Mouse (Mus musculus) embryonic facial prominence, embryonic 12.5 days (tissue): Measurements from ENCODE around the gene Rdh16f2. TPM values are rescaled to one million over a fixed set of nuclear protein-coding genes. Genes with fewer than 3 reads are reported as not detected.

Source experiments
- ATAC-seq: fragments of 200-750 bp; cut with Nextera tagmentation; 2 replicates; pipeline ENCODE4 v1.8.0; 2017; ENCODE audit not compliant: insufficient number of reproducible peaks, insufficient read depth, low FRiP score, low TSS enrichment
- H3K27ac ChIP-seq: fragments of 300-500 bp; sonication (generic); 2 replicates; pipeline ENCODE4 v1.5.1; 2016; ENCODE audit warnings: mild to moderate bottlenecking
- H3K27me3 ChIP-seq: fragments of 300-500 bp; sonication (generic); 2 replicates; pipeline ENCODE4 v1.6.1; 2016; ENCODE audit warnings: mild to moderate bottlenecking, moderate library complexity
- H3K36me3 ChIP-seq: fragments of 300-500 bp; sonication (generic); 2 replicates; pipeline ENCODE4 v1.6.1; 2016; ENCODE audit warnings: mild to moderate bottlenecking
- H3K4me1 ChIP-seq: fragments of 300-500 bp; sonication (generic); 2 replicates; pipeline ENCODE4 v1.6.1; 2016
- H3K4me2 ChIP-seq: fragments of 300-500 bp; sonication (generic); replicated peaks from 2 replicates; pipeline ENCODE4 v1.6.1; 2016; ENCODE audit warnings: mild to moderate bottlenecking, moderate library complexity
- H3K4me3 ChIP-seq: fragments of 300-500 bp; sonication (generic); 2 replicates; pipeline ENCODE4 v1.5.1; 2016; ENCODE audit warnings: mild to moderate bottlenecking
- H3K9ac ChIP-seq: fragments of 300-500 bp; sonication (generic); 2 replicates; pipeline ENCODE4 v1.6.1; 2016; ENCODE audit warnings: mild to moderate bottlenecking, moderate library complexity
- H3K9me3 ChIP-seq: fragments of 300-500 bp; sonication (generic); 2 replicates; pipeline ENCODE4 v1.6.1; 2016; ENCODE audit warnings: mild to moderate bottlenecking, moderate library complexity
- WGBS: fragments of 180-500 bp; shearing (Covaris S2); methylation state at CpG from one replicate; pipeline ENCODE4 v1.1.7; 2016; 5-methylcytosine and 5-hydroxymethylcytosine counted together
- polyA plus RNA-seq: library from polyadenylated mRNA; unstranded; fragments of >200 nt; fragmentation: Nextera tagmentation; extraction: Ambion mirVana; gene quantifications from 2 replicates; pipeline ENCODE4 v1.2.1, GENCODE M21; 2016

Rdh16f2 gene
- polyA plus RNA-seq, 1 experiment from 2014 or later = not detected

GRCm38 (mm10) chr10:127849628-127850027 lies 16.6 kb upstream of the Rdh16f2 start, which contains the start of gene Rdh19:
Gene Rdh19 (plus strand): TSS chr10:127849928.
- Histone ChIP-seq H3K4me3 (no peak within 1 kb of the TSS), H3K9me3 (no peaks in the 10 kb centered on the region), H3K27ac (no peak within 1 kb of the TSS), H3K9ac (no peak within 1 kb of the TSS), H3K4me1 (no peaks in the 10 kb centered on the region), H3K27me3 (no peaks in the 10 kb centered on the region), H3K4me2 (no peak within 1 kb of the TSS), H3K36me3 (no peaks in the 10 kb centered on the region)
- no peak for ATAC-seq
- WGBS = 79% methylated on average over 1 of the region's 1 CpGs

GRCm38 (mm10) chr10:127856376-127856775 lies 9.9 kb upstream of the Rdh16f2 start:
- Histone ChIP-seq H3K36me3 (no peaks in the 10 kb centered on the region), H3K27me3 (no peaks in the 10 kb centered on the region), H3K9ac (no peak overlapping the region), H3K4me2 (no peak overlapping the region), H3K27ac (no peak overlapping the region), H3K4me3 (no peak overlapping the region), H3K4me1 (no peaks in the 10 kb centered on the region), H3K9me3 (no peaks in the 10 kb centered on the region)
- no peak for ATAC-seq

GRCm38 (mm10) chr10:127864931-127865330 lies 1.3 kb upstream of the Rdh16f2 start:
- Histone ChIP-seq H3K36me3 (no peaks in the 10 kb centered on the region), H3K9me3 (no peaks in the 10 kb centered on the region), H3K27me3 (no peaks in the 10 kb centered on the region), H3K4me2 (no peak overlapping the region), H3K4me1 (no peaks in the 10 kb centered on the region), H3K27ac (no peak overlapping the region), H3K9ac (no peak overlapping the region), H3K4me3 (no peak overlapping the region)
- ATAC-seq = no peak

GRCm38 (mm10) chr10:127872484-127872883 lies 6.2 kb downstream of the Rdh16f2 start:
- WGBS = 69% methylated on average over 4 of the region's 4 CpGs

GRCm38 (mm10) chr10:127877681-127878080 lies 11.4 kb downstream of the Rdh16f2 start:
- H3K4me3 ChIP-seq = no peak overlapping the region
- H3K36me3 ChIP-seq = no peaks in the 10 kb centered on the region
- 51% methylated on average over 2 of the region's 2 CpGs for WGBS
- no peak for ATAC-seq
- no peak overlapping the region for H3K4me2 ChIP-seq
- H3K9me3 ChIP-seq = no peaks in the 10 kb centered on the region
- H3K4me1 ChIP-seq = no peaks in the 10 kb centered on the region
- H3K9ac ChIP-seq = no peak overlapping the region
- H3K27ac ChIP-seq = no peak overlapping the region
- H3K27me3 ChIP-seq = no peaks in the 10 kb centered on the region

More at GRCm38 (mm10) chr10:127872484-127872883, 6.2 kb downstream of the Rdh16f2 start:
- ATAC-seq = no peak
- H3K36me3 ChIP-seq = no peaks in the 10 kb centered on the region
- H3K9me3 ChIP-seq = no peaks in the 10 kb centered on the region
- no peaks in the 10 kb centered on the region for H3K4me1 ChIP-seq
- no peak overlapping the region for H3K4me3 ChIP-seq
- H3K4me2 ChIP-seq = no peak overlapping the region
- H3K9ac ChIP-seq = no peak overlapping the region
- no peak overlapping the region for H3K27ac ChIP-seq
- H3K27me3 ChIP-seq = no peaks in the 10 kb centered on the region

- Histone ChIP-seq H3K36me3 (no peaks in the 10 kb centered on the region), H3K27ac (no peak overlapping the region), H3K4me3 (no peak overlapping the region), H3K27me3 (no peaks in the 10 kb centered on the region), H3K9ac (no peak overlapping the region), H3K9me3 (no peaks in the 10 kb centered on the region), H3K4me2 (no peak overlapping the region), H3K4me1 (no peaks in the 10 kb centered on the region)
- WGBS = 78% methylated on average over 3 of the region's 3 CpGs
- ATAC-seq = no peak
Measured at GRCm38 (mm10) chr10:127878262-127879057, 12.2 kb downstream of the Rdh16f2 start.

- no peaks in the 10 kb centered on the region for H3K27me3 ChIP-seq
- no peak overlapping the region for H3K27ac ChIP-seq
- WGBS = 81% methylated on average over 3 of the region's 3 CpGs
- ATAC-seq = no peak
- no peaks in the 10 kb centered on the region for H3K4me1 ChIP-seq
- H3K9me3 ChIP-seq = no peaks in the 10 kb centered on the region
- H3K9ac ChIP-seq = no peak overlapping the region
- H3K4me3 ChIP-seq = no peak overlapping the region
- no peaks in the 10 kb centered on the region for H3K36me3 ChIP-seq
- no peak overlapping the region for H3K4me2 ChIP-seq
Measured at GRCm38 (mm10) chr10:127879155-127879688, 12.9 kb downstream of the Rdh16f2 start.

- no peaks in the 10 kb centered on the region for H3K9me3 ChIP-seq
- H3K36me3 ChIP-seq = no peaks in the 10 kb centered on the region
- H3K27ac ChIP-seq = no peak overlapping the region
- no peaks in the 10 kb centered on the region for H3K4me1 ChIP-seq
- no peak overlapping the region for H3K9ac ChIP-seq
- no peak overlapping the region for H3K4me3 ChIP-seq
- no peak overlapping the region for H3K4me2 ChIP-seq
- H3K27me3 ChIP-seq = no peaks in the 10 kb centered on the region
- WGBS = 86% methylated on average over 4 of the region's 4 CpGs
- ATAC-seq = no peak
Measured at GRCm38 (mm10) chr10:127881041-127881440, 14.8 kb downstream of the Rdh16f2 start.

- ATAC-seq = no peak
- H3K9me3 ChIP-seq = no peaks in the 10 kb centered on the region
- no peaks in the 10 kb centered on the region for H3K36me3 ChIP-seq
- H3K9ac ChIP-seq = no peak overlapping the region
- no peaks in the 10 kb centered on the region for H3K27me3 ChIP-seq
- no peak overlapping the region for H3K4me3 ChIP-seq
- no peak overlapping the region for H3K27ac ChIP-seq
- H3K4me2 ChIP-seq = no peak overlapping the region
- H3K4me1 ChIP-seq = peaks cover 6% of the 10 kb centered on the region; the same call in 1 of the 2 replicates
- 79% methylated on average over 1 of the region's 1 CpGs for WGBS
Measured at GRCm38 (mm10) chr10:127886551-127886950, 20.3 kb downstream of the Rdh16f2 start.

GRCm38 (mm10) chr10:127886971-127887370 lies 20.7 kb downstream of the Rdh16f2 start:
- no peak overlapping the region for H3K9ac ChIP-seq
- no peaks in the 10 kb centered on the region for H3K36me3 ChIP-seq
- H3K9me3 ChIP-seq = no peaks in the 10 kb centered on the region
- no peak overlapping the region for H3K4me3 ChIP-seq
- no peak overlapping the region for H3K4me2 ChIP-seq
- no peak overlapping the region for H3K27ac ChIP-seq
- 82% methylated on average over 4 of the region's 4 CpGs for WGBS
- no peaks in the 10 kb centered on the region for H3K27me3 ChIP-seq
- peaks cover 6% of the 10 kb centered on the region; the same call in 1 of the 2 replicates for H3K4me1 ChIP-seq
- ATAC-seq = no peak

GRCm38 (mm10) chr10:127888605-127889004 lies 22.3 kb downstream of the Rdh16f2 start, which contains the start of gene Rdh7:
Gene Rdh7 (minus strand): TSS chr10:127888817.
- Histone ChIP-seq H3K36me3 (no peaks in the 10 kb centered on the region), H3K4me2 (no peak within 1 kb of the TSS), H3K9ac (no peak within 1 kb of the TSS), H3K4me3 (no peak within 1 kb of the TSS), H3K27me3 (no peaks in the 10 kb centered on the region), H3K9me3 (no peaks in the 10 kb centered on the region), H3K4me1 (peaks cover 6% of the 10 kb centered on the region; the same call in 1 of the 2 replicates), H3K27ac (no peak within 1 kb of the TSS)
- no peak for ATAC-seq

- no peak for ATAC-seq
- Histone ChIP-seq H3K9me3 (no peaks in the 10 kb centered on the region), H3K9ac (no peak overlapping the region), H3K4me2 (no peak overlapping the region), H3K27ac (no peak overlapping the region), H3K27me3 (no peaks in the 10 kb centered on the region), H3K36me3 (no peaks in the 10 kb centered on the region), H3K4me3 (no peak overlapping the region), H3K4me1 (peaks cover 6% of the 10 kb centered on the region; the same call in 1 of the 2 replicates)
- WGBS = 79% methylated on average over 1 of the region's 1 CpGs
Measured at GRCm38 (mm10) chr10:127891481-127891880, 25.2 kb downstream of the Rdh16f2 start.
